Mouse (Mus musculus): ENCODE measurements around the gene Gas2l2. TPM values are rescaled to one million over a fixed set of nuclear protein-coding genes. Genes with fewer than 3 reads are reported as not detected.

Gas2l2 gene
- total RNA-seq (2021), result not detected
- long read RNA-seq, experiment 1, result 0 reads
- long read RNA-seq, experiment 2, result 0 reads

DNA sequence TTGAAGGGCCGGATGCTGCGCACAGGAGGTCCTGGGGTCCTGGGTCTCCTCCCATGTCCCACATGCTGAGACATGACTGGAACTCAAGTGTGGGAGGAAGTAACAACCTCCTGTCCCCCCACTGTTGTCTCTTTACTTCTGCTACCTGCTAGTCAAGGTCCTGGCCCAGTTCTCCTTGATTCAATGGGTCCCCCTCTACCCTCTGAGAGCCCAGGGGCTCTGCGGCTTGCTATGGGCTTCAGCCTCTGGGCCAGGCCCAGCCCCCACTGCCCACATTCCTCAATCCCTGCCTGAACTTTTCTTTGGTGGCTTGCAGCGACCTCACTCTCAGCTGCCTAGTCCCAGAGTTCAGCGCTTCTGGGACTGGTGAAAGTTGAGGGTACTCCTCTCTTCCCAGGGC is at the start of gene Gas2l2:
Gas2l2 (minus strand) TSS at position 101 of the 400 bp plus-strand sequence.
- DNase-seq, result no peak

DNA sequence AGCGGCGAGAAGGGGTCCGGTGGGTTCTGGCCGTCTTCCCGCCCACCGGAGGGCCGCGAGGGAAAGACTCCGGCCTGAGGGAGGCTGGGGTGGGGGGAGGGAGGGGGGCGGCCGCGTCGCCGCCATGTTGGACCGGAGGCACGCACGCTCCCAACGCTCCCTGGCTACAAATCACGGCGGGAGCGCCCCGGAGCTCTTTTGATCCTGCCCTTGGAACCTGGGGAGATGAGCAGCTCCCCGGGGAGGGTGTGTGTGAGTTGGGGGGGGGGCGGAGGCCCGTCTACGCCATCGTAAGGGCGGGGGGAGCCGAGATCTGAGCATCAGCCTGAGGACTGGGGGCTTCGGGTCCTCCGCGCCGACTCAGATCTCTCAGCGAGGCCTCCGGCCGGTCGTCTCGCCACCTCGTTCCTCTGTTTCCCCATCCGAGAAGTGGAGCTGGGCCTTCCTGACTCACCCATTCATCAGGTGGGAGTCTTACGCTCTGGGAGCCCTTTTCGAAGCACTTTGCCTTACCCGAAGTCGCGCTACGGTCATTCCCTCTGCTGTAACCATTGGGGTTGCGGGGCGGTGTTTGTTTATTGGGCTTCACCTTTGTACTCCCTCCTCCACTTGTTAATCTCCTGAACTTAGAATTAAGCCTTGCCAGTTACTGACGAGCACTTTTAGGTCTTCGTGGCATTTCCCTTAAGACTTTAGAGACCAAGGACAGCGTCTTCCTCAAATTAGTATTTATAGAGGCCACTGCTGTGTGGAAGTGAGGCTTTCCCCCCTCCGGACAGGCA is 44.2 kb upstream of the Gas2l2 start:
- DNase-seq, result peak; percentile 49

DNA sequence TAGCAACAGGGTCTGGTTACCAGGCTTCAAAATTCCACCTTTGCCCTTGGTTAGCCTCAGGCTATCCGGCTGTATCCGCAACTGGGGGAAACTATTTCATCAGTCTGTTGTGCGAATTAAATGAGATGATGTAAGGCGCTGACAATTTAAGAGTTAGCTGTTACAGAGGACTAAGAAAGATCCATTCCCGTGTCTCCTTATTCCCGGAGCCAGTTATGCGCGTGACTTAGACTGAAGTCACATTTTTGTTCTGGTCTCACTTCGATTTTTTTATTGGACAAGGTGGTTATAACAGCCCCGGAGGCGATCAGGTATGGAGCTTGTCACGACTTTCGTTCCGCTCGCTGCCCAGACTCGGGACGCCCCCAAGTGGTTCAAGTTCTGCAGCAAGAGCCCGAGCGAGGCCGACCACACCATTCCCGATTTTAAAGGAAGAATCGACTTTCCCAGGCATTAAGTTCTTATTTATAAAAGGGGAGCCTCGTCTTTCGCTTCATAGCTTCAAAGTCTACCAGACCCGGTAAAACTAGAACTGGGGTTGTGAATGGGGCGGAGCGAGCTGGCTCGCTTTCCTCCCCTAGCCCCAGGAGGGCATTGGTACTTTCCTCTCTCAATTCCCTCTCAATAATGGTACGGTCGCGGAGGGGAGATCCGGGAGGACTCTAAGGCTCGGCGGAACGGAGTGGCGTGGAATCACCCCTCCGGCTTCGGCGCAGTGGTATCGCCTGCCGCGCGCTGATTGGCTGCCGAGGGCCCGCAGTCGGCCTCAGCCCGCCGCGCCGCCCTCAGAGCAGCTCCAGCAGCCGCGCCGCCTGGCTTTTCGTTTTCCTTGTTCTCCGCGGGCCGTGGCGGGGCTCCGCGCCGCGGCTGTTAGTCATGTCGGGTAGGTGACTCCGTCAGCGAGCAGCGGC is 43.3 kb upstream of the Gas2l2 start, which contains the start of gene Taf15:
Taf15 (plus strand) TSS at position 763 of the 911 bp plus-strand sequence.
- peak; percentile 99 for DNase-seq

- no peak for DNase-seq
Measured at GRCm38 (mm10) chr11:83471766-83472165, 42.5 kb upstream of the Gas2l2 start.

GRCm38 (mm10) chr11:83468765-83469164 is 39.5 kb upstream of the Gas2l2 start:
- no peak for DNase-seq

DNA sequence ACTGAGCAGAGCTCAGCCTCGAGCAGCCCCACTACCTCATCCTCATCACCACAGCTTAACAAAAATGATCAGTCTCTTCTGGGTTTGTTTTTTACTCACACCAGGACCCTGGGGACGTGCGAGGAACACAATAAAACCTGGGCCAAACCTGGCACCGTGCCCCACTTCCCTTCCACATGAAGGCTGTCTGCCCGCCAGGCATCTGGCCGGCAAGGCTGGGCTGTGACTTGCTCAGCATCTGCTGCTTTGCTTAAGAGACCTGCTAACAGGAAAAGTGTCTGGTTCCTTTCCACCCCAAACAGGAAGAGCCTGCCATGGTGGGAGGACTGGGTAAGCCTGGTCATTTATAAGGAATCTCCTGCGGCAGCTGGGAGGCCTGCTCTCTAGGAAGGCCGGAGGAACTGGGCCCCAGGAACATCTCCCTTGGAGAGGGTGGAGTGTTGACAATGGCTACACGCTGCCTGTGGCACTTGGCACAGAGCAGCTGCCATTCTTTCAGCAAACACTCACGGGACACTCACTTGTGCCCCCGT is 37.9 kb upstream of the Gas2l2 start:
- DNase-seq, result peak; percentile 80

- DNase-seq, result peak; percentile 77
Measured at GRCm38 (mm10) chr11:83465976-83466375, 36.7 kb upstream of the Gas2l2 start.

DNA sequence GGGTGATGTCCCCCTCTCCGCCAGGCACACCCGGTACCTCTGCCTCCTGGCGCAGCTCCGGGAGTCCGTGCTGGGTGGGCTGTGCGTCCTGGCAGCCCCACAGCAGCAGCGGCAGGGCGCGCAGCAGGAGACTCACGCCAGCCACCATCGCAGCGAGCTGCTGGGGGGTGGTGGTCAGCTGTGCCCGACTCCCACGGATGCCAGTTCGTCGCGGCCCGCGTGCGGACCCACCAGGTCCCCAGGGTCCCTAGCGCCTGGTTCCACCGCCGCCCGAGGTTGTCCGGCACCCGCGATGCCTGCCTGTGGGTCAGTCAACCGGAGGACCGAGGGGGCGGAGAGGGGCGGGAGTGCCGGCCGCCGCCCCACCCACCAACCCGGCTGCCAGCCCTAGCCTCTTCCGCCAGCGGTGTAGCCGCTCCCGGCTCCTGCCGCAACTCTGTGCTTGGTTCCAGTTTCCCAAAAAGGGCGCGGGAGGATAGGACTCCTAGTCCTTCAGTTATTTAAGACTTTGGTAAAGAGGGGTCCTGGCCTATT is 33.5 kb upstream of the Gas2l2 start, which contains the start of gene Mmp28:
Mmp28 (minus strand) TSS at position 361 of the 534 bp plus-strand sequence.
- DNase-seq, result peak; percentile 85

GRCm38 (mm10) chr11:83461462-83462027 is 32.3 kb upstream of the Gas2l2 start:
- no peak for DNase-seq

DNA sequence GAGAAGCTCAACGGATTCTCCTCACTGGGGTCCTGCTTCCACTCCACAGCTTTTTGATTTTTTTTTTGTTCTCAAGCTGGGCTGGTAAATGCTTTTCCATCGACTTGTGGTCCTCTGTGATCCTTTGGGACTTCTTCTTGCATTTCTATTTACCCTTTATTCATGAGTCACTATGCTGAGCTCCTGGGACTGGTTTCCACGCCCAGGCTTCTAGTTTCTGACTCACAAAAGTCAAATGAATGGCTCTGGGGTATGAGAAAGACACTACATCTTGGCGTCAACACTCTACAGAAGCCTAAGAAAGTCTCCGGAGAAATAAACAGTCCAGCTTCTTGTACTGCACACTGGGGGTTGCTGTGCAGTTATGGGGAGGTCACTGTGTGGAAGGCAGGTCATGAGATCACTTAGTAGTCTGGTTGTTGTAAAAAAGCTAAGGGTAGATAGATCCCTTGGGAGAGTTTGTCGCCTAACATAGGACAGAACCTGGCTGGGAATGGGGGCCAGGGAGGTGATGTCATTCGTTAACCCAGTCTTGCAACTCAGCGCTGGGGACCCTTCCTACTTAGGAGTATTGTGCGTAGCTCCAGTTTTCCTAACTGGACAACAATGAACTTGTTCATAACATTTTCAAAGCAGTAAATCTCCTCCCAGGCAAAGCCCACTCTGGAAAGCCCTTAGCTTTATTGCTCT is 28.8 kb upstream of the Gas2l2 start:
- peak; percentile 42 for DNase-seq

- DNase-seq, result no peak
Measured at GRCm38 (mm10) chr11:83457257-83457656, 28.0 kb upstream of the Gas2l2 start.

- peak; percentile 49 for DNase-seq
Measured at GRCm38 (mm10) chr11:83455608-83456007, 26.4 kb upstream of the Gas2l2 start.

DNA sequence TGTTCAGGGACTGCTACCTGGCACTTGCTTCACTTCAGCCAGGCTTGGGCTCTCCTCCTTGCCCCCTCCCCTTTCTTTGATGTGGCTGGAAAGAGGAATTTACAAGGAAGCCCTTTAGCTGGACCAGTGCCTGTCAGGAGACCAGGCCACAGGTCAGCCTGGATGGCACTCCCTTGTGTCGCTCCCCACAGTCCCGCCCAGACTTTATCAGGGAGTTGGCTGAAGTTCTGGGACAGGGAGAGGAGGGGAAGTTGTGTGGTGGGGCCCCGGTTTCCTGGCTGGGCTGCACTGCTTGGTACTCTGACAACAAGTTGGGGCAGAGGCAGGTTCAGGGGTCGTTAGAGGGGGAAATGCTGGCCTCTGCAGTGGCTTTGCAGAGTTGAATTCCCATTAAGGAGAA is 25.3 kb upstream of the Gas2l2 start:
- DNase-seq, result peak; percentile 47

GRCm38 (mm10) chr11:83451281-83451680 is 22.0 kb upstream of the Gas2l2 start:
- no peak for DNase-seq

GRCm38 (mm10) chr11:83450550-83450949 is 21.3 kb upstream of the Gas2l2 start:
- no peak for DNase-seq

- peak; percentile 31 for DNase-seq
Measured at GRCm38 (mm10) chr11:83449298-83449697, 20.0 kb upstream of the Gas2l2 start.

GRCm38 (mm10) chr11:83448927-83449236 is 19.6 kb upstream of the Gas2l2 start:
- DNase-seq, result peak; percentile 66

- DNase-seq, result peak; percentile 62
Measured at GRCm38 (mm10) chr11:83448021-83448926, 19.0 kb upstream of the Gas2l2 start.

DNA sequence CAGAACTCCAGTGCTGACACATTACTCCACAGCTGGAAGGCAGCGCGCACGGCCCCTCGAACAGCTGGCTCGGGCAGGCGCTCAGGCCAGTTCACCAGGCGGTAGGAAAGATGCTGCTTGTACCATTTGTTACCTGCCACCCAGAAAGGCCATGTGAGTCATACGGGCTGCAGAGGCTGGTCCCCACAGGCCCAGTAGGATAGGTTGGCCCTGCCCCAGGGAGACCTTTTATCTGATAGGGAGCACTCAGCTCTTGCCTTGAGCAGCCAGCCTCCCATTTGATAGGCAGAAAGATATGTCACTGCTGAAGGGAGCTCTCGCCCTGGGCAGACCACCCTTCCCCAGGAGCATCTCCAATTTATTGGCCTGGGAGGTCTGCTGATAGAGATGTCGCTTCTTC is 18.4 kb upstream of the Gas2l2 start:
- peak; percentile 42 for DNase-seq

GRCm38 (mm10) chr11:83445001-83445400 is 15.7 kb upstream of the Gas2l2 start:
- DNase-seq, result no peak
